8 mouse cellular contexts compared by ENCODE assay signal in genomic region chr14:122983226-122984215, GRCm38 (mm10). TPM values are rescaled to one million over a fixed set of nuclear protein-coding genes. Genes with fewer than 3 reads are reported as not detected.
DNase-seq lines count a peak whose midpoint lies in the region; ATAC-seq lines count a peak whose summit lies in the region.

TSS of gene Tmtc4 (minus strand) at chr14:122984035.

- H3K36me3 ChIP-seq in lung, embryonic 16.5 days (ENCODE audit: control insufficient read depth, insufficient read depth, low read length): no peaks in the 10 kb centered on the region

- H3K4me2 ChIP-seq in lung, embryonic 16.5 days (ENCODE audit: low read depth, low read length): peak within 1 kb of the TSS; percentile 80

- no peaks in the 10 kb centered on the region for H3K9me3 ChIP-seq in lung, embryonic 16.5 days (ENCODE audit: control insufficient read depth, low read length)

- peak within 1 kb of the TSS; percentile 89 for H3K27ac ChIP-seq in lung, embryonic 16.5 days (ENCODE audit: low read length)

- H3K4me1 ChIP-seq in lung, embryonic 16.5 days (replicated peaks; ENCODE audit: control insufficient read depth, insufficient read depth, low read length): peaks cover 14% of the 10 kb centered on the region

- 3% methylated on average over 33 of the region's 54 CpGs for WGBS in lung, embryonic 16.5 days

- peak within 1 kb of the TSS; percentile 82 for H3K9ac ChIP-seq in lung, embryonic 16.5 days (ENCODE audit: low read length)

- H3K27me3 ChIP-seq in lung, embryonic 16.5 days (ENCODE audit: control insufficient read depth, insufficient read depth, low read depth, low read length): peaks cover 13% of the 10 kb centered on the region; the same call in 1 of the 2 replicates

- H3K4me3 ChIP-seq in lung, embryonic 16.5 days (ENCODE audit: low read length): peak within 1 kb of the TSS; percentile 77

- ATAC-seq in hematopoietic stem cell, adult 5-6 weeks (replicated peaks in 1 of 2; ENCODE audit: insufficient read depth in 1 of 2, low FRiP score in 2 of 2, low TSS enrichment in 1 of 2, low read depth in 1 of 2, poor library complexity in 2 of 2, severe bottlenecking in 2 of 2): peak; percentile 97 to 98
- ATAC-seq in lung, embryonic 16.5 days (ENCODE audit: low read depth): peak; percentile 98

- DNase-seq in MEL-GATA-1-ER (ENCODE audit: extremely low read depth, low read depth): peak; percentile 89
- DNase-seq in cerebellum, adult 8-10 months: peak; percentile 91
- peak; percentile 96 for DNase-seq in forelimb bud, embryonic 11.5 days (ENCODE audit: low read depth, low spot score)
- DNase-seq in layer of hippocampus, adult 9-10 months (ENCODE audit: low spot score): peak; percentile 82
- peak; percentile 84 for DNase-seq in ovary, postnatal 10 days (ENCODE audit: low spot score)
- DNase-seq in thymus, postnatal 14 days: peak; percentile 96

RNA-seq across cellular contexts. Expression of gene Tmtc4, which starts in this region (rescaled TPM):
- total RNA-seq in hematopoietic stem cell, adult 5-6 weeks (2017): 5.8 and 13.0 TPM in 2 replicates
- polyA plus RNA-seq in lung, embryonic 16.5 days (2015; fragmentation: Nextera tagmentation; extraction: Ambion mirVana): 14.9 and 15.2 TPM in 2 replicates

Comparison
In these comparisons a context has a peak if more than half of its experiments do, and no peak if none do; other contexts are left out.
1. Peak in every context shown above with its lines: DNase-seq, ATAC-seq, H3K4me3 ChIP-seq and H3K27ac ChIP-seq.